Mouse (Mus musculus) urinary bladder, adult 18-20 months (tissue): ENCODE results near the gene Mpdu1.

Source experiments
- DNase-seq, 2 experiments: peaks; one replicate each; pipeline ENCODE4 v3.0.0; 2022; ENCODE audit warnings: low spot score in 2 of 2, mixed read lengths in 2 of 2

The Mpdu1 gene

DNA sequence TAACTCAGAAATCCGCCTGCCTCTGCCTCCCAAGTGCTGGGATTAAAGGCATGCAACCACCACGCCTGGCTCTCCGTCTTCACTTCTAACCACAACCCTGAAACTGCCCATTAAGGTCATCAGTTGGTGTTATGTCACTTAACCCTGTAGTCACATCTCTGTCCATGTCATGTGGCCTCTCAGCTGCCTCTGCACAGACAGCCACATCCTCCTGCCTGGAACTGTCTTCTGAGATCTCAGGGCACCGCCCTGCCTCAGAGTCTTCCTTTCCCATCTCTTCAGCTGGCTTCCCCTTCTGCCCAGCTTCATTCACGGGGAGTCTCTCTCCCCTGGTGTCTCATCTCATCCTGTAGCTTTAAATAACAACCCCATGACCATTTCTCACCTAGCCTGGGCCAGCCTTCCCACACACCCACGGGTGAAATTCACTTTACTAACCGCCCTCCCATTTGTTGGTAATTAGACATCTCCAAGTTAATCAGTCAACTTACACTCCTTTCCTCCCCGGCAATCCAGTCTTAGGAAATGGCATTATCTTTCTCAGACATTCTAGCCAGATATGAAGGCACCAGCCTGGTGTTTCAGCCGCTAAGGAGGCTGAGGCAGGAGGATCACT, 29.9 kb upstream of the Mpdu1 start:
- DNase-seq: no peak

DNA sequence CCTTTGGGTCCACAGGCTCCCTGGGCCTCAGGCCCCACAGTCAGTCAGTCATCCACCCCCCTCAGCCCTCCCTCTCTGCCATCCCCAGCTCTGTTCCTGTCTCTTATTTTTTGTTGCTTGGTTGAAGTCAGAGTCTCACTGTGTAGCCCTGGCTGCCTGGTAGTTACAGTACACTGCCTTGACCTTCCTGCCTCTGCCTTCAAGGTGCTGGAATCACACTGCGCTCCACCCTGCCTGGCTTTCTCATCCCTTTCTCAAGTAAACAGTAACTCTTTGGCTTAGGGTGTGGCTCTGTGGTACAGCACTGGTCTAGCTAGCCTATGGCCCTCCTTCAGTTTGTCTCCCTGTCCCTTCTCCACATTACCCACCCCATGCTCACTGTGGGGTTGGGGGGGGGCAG, 27.4 kb upstream of the Mpdu1 start:
- DNase-seq: no peak

DNA sequence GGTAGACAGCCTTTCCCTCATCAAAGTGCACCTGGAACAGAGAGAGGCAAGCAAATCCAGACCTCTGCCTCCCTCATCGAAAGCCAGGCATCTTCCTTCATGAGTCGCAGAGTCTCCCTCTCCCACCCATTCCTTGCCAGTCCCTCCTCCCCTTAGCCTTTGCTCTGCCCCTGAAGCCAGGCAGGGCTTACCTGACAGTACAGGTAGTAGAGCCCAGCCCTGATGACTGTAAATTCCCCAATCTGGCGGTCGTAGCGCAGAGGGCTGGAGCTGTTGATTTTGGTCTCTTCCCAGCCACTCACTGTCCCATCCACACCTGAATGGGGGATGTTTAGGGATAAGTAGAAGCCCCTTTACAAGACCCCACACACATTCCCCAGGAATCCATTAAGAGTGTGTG, 24.6 kb upstream of the Mpdu1 start:
- no peak for DNase-seq

DNA sequence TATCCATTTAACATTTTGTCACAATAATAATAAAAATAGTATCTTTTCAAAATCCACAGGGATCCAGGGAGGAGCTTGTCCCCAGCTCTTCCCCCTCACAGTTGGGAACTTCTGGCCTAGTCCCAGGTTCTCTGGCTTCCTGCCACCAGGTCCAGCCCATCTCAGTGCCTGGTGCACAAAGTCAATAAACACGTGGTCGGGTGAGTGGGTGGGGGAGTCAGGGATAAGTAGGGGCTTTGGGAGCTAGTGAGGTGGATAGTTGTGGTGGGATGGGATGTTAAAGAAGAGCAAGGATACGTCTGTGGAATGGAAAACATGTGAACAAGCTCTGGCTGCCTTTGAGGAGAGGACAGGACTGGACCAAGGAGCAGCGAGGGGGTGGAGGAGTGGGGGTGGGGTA, 23.9 kb upstream of the Mpdu1 start:
- peak in 1 of 2 experiments; percentile 76 for DNase-seq

DNA sequence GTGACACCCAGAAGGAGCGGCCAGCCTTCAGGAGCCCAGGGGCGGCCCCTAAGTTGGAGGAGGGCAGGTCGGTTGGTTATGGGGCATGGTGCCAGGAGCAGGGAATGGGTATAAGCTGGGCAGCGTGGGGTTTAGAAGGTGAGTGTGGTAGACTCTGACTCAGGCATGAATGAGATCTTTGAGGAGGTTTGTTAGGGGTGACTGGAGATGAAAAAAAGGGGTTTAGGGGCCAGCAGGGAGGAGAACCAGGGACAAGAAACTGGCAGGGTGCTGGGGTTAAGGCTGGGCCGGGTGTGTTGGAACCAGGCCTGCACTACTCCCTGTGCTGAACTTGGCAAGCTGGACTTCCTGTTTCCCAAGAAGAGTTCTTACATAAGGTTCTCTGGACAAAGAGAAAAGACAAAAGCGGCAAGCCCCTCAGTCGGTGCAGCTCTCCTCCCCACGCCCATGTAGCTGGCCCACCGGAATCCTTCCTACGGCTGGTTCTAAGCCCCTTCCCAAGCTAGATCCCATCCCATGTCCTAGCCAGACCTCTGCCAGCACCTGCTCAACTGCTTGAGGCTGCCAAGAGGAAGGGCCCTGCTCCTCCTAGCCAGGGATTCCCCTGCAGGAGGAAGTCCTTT, 23.2 kb upstream of the Mpdu1 start, which contains the start of gene Tnfsf13:
Gene Tnfsf13 (minus strand): TSS at position 259 of the 623 bp plus-strand sequence.
- DNase-seq: peak in 1 of 2 experiments; percentile 75

DNA sequence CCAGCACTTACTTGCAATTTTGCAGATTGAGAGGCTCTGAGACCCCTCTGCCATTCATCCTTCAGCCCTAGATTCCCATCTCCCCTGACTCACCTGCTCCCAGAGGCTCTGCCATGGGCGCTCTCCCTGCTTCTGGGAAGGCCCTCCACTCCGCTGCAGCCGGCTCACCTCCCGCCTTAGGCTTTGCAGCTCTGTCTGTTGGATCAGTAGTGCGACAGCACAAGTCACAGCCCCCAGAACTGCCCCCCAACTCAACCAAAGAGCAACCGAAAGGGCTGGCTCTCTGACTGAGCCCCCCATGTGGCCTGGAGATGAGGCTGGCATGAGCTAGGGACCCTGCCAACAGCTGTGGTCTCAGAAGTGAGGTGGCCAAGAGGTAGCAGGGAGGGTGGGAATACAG, 22.5 kb upstream of the Mpdu1 start:
- no peak for DNase-seq

DNA sequence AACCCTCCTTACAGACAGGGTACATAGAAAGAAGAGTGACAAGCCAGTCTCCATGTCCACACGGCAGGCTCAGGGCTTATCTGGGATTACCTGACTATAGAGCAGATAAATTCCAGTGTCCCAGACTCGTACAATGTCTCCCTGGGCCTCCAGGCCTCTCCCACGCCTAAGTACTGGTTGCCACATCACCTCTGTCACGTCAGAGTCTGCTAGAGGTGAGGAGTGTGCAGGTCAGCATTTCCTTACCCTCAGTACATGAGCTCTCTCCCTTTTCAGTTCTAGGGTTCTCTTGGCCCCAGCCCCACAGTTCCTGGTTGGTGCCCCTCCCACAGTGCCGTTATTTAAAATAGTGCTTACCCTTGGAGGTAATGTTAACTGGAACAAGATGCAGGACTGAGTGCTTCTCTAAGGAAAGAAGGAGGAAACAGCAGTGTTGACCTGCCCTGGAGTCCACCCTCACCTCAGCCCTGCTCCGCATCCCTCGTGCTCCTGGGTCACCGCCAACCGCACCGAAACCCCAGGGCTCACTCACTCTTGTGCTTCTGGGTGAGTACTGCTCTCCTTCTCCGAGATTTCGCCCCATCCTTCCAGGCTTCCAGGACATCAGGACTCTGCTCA, 21.8 kb upstream of the Mpdu1 start:
- DNase-seq: no peak

DNA sequence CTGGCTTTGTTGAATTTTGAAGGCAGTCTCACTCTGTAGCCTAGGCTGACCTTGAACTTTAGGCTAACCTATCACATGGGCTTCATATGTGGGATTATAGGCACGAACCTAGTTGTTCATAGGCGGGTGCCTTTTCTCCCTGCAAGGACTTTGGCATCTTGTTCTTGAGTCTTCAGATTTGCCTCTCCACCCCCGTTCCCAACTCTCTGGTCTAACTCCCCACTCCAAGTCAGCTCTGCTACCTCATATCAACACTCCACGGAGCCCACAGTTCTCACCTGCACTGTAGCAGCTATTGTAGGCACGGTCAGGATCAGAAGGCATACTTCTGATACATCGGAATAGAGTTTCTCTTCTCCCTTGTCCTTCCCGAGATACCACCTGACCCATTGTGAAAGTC, 21.1 kb upstream of the Mpdu1 start:
- DNase-seq: no peak

DNA sequence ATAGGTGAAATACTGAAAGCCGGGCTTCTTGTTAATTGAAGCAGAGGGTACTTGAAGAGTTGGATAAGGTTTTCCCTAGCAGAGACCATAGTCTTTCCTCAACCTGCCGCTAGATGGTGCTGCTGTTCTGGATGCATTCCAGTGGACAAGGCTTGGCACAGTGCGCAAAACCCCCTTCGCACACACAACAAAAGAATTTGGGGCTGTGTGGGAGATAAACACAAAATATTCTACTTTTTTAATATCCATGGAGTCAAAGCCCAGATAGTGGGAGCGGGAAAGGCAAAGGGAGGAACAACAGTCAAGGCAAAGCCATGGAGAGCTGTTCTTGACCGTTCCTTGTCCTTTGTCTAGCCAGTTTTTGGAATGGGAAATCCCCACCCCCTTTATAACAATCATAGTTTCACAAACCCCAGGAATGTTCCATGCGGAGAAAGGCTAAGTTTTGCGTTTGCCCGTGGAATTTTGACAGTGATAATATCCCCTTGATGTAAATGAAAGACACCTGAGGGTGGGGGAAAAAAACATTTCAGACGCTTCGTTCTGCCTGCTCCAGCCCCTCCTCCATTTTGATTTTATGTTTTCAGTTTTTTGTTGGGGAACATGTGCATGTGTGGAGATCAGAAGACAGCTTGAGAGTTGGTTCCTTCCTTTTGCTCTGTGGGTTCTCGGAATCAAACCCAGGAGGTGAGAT, 20.5 kb upstream of the Mpdu1 start:
- peak; percentile 77 to 79 for DNase-seq

DNA sequence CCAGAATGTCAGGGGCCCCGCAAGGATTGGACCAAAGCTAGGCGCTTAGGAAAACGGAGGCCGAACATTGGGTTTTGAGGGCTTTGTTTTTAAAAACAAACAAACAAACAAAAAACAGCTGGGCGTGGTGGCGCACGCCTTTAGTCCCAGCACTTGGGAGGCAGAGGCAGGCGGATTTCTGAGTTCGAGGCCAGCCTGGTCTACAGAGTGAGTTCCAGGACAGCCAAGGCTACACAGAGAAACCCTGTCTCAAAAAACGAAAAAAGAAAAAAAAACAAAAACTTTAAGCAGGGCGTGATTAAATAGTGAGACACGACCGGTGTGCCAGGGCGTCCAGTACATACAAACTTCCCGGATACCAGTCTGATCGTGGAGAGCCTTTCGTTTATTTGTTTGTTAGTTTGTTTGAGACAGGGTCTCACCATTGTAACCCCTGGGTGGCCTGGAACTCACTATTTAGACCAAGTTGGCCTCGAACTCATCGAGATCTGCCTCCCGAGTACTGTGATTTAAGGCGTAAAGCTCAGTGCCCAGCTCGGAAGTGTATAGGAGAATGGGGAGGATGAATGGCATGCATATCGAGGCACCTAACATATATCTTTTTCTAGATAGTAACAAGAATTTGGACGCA, 19.9 kb upstream of the Mpdu1 start:
- no peak for DNase-seq

DNA sequence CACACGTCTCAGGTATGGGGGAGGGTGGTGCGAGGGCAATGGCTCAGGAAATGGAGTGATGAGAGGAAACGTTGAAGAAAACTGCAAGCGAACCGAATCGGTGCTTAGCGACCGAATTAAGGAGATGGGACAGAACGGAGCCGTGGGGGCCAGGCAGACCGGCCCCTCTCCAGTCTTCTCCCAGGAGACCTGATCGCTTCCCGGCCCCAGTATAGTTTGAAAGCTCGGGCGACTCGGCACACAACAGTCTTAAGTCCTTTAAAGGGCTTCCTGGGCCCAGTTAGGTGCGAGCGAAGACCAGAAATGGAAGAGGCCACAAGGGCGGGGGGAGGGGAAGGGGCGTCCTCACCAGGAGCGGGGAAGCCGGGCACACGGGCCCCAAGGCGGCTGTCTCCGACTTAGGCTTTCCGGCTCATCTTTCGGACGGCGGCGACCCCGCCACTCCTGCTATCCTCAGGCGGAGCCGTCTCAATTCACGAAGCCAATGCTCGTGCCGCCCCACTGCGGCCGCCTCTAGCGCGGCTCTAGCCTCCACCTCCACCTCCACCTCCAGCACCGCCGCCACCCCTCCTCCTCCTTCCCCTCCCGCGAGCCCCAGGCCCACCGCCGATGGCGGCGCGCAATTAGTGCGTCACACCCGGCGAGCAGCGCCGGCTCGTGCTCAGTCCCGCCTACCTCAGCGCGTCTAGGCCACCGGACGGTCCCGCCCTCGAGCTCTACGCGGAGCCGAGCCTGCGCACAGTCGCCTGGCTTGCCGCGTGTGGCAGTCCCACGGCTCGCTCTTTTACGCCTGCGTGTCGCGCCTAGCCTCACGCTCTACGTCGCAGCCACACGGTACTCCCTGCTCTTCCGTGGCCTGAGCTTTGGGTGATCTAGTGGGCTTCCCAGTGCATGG, 19.1 kb upstream of the Mpdu1 start, which contains the start of gene Senp3:
Gene Senp3 (minus strand): TSS at position 771 of the 895 bp plus-strand sequence.
- peak; percentile 93 to 94 for DNase-seq

DNA sequence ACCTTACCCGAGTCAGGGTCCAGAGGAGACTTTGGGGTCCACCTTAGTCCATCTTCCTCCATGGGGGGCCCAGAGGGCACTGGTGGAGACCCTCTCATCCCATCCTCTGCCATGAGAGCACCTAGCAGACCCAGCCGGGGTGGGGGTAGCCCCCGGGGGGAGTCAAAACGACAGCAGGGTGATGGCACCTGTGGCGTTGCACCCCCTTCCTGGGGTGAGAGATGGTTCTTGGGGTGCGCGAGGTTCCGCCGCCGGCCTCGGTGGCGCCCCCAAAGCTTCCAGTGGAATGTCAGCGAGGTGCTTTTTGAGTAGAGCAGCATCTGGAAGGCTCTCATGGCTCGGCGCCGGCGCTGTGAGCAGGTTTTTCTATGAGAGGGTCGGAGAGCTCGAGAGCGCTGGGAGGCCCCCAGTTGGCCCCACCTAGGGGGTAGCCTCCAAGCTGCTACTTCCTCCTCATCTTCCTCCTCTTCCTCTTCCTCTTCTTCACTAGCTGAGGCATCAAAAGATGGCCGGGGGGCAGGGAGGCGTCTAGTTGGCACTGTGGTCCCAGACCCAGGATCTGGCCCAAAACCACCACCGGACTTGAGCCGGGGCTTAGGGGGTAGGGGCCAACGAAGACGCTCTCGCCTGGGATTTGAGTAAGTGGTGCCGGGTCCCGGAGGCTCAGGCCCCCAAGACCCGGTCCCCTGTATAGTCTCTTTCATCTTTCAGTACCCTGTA, 17.9 kb upstream of the Mpdu1 start:
- no peak for DNase-seq

DNA sequence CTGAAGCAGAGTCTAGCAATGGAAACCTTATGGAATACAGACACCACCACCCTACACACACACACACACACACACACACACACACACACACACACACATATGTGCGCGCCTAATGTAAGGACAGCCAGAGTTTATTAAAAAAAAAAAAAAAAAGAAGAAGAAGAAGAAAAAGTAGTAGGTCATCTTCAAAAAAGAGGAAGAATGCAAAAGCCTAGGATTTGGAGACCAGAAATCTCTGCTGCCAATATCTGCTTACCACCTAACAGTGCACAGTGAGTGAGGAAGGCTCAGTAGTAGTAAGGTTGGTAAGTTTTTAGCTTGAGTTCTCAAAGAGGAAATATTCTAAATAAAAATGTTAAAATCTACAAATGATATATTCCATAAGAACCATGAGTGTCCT, 16.7 kb upstream of the Mpdu1 start:
- DNase-seq: no peak

DNA sequence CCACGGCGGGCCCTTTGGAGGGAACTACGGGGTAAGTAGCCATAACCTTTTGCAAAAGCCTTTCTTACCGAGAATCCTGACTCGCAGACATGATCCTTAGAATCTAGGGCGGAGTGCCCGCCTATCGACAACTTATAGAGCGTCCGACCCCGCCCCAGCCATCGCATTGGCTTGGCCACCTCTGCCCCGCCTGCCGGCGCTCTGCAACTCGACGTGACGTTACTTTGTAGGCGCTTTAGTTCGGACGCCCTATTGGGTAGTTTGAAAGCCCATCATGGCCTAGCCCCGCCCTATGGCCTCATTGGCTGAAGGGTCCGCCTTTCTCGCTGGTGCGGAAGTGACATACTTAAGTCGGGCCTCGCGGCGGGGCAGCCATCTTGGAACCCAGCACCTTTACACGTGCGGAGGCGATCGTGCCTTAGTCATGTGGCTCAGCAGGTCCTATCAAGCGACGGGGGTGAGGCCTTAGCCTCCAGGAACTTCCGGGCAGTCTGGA, 9.8 kb upstream of the Mpdu1 start, which contains the start of gene Eif4a1:
Gene Eif4a1 (minus strand): TSS at position 213 of the 496 bp plus-strand sequence.
- peak; percentile 100 for DNase-seq

DNA sequence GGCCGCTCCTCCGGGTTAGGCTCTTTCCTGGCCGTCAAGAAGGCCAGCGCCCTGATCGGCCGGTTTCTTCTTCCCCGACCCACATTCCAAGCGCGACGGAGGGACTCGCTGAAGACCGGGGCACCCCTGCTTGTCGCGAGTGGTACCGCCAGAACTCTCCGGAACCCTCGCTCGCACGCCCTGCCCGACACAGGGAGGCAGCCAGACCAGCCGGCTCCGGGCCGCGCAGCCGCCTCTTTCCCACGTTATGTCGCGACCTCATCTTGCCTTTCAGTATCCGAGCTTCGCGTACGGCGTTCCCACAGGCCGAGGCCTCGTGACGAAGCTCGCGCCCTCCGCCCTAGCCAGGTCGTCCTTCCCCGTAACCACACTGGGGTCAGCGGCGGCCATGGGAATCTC, 9.3 kb upstream of the Mpdu1 start:
- no peak for DNase-seq

DNA sequence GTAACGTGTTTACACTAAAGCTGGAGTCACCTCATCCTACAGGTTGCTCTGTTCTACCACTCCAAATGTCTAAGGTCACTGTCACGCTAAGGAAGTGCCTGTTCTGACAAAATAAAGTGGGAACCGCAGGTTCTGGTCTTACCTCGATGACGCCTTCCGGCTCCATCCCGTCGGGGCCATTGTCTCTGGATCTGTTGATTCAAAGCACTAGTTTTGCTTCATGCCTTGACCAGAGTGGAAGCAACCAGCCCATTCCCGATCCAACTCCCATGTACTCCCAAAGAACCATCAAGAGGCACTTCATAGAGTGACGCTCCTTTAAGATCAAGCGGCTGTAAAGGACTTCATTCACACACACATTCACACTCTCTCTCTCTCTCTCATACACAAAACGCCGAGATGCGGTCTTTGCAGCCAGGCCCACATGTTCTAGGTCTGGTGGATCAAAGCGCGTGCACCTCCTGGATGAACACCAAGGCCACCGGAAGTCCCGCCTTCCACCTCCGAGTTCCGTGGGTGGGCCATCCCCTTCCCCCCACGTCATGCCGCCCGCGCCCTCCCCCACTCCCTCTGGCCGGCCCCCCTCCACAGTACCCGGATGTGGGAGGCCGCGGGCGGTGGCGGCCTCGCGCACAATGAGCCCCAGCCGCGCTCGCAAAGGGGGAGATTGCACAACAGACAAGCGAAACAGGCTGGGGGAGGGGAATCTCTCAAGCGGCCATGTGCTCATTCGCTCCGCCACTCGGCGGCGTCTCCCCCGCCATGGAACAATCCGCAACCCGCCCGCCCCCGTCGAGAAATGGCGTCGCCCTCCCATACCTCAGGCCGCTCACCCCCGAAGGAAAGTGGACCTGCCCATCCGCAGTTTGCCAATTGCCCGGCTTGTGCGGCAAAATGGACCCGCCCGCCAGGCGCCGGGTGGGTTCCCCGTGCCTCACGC, 8.6 kb upstream of the Mpdu1 start:
- peak; percentile 76 to 91 for DNase-seq

DNA sequence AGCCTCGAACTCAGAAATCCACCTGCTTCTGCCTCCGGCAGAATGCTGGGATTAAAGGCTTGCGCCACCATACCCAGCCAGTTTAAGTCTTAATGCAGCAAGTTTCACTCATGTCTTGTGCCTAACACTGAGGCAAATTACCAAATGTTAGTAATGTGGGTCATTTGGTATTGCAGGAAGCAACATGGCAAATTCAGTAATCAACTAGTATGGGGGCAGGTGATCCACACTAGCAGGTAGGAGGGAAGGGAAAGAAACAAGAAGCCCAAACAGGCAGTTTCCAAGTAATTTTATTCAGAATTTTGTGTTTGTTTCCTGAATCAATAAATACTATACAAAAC, 4.2 kb upstream of the Mpdu1 start:
- DNase-seq: no peak

DNA sequence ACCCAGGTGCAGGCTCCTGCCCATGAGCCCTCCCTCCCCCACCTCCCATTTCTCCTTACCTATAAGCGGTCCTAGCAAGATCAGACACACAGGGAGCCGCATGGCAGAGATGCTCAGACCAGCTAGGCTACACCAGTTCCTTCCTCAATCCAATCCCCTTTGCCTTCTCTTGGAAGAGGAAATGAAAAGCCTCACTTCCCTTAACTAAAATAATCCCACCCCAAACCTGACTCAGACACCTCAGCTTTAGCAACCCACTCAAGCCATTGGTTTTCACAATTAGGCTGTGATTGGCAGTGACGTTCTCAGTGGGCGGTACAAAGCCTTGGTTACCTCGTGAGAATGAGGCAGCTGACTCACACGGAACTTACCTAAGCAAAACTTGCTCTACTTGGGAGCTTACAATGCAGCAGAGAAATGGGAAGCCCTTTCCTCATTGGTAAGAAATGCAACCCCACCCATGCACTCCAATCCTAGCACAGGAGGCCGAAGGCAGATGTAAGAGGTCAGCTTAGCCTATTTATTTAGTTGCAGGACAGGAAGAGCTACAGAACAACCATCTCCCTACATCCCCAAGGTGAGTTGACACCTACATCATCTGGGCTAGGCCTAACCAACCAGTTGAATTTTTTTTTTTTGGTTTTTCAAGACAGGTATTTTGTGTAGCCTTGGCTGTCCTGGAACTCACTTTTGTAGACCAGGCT, 3.7 kb upstream of the Mpdu1 start, which contains the start of gene Cd68:
Gene Cd68 (minus strand): TSS at position 193 of the 704 bp plus-strand sequence.
- no peak for DNase-seq
